Mouse (Mus musculus) layer of hippocampus, postnatal 10 days (tissue): ENCODE results near the gene Dgka. TPM values are rescaled to one million over a fixed set of nuclear protein-coding genes. Genes with fewer than 3 reads are reported as not detected.

Source experiments
- DNase-seq, 2 experiments: peaks; one replicate each; pipeline ENCODE4 v3.0.0; 2021; ENCODE audit warnings: low spot score in 2 of 2
- total RNA-seq, 2 experiments: library from RNA; stranded (reverse); gene quantifications; 2 replicates each; pipeline ENCODE4 v1.2.3; 2021

Dgka gene
- total RNA-seq, 2 experiments from 2014 or later, result 8.0 to 8.2 TPM

- peak; percentile 72 to 86 for DNase-seq
Observed at GRCm38 (mm10) chr10:128673763-128674468, 70.7 kb downstream of the Dgka start, which contains the start of gene Suox. Gene Suox, minus strand, starts transcription at chr10:128674073.

- DNase-seq, result no peak
Observed at GRCm38 (mm10) chr10:128671148-128671547, 73.5 kb downstream of the Dgka start.

Other genes with a start within 250 kb of the Dgka start
- 10 to 100 TPM; 25.5 to 29.3 TPM for gene Myl6b, start 246.2 kb downstream of the Dgka start, total RNA-seq
- gene Esyt1, start 219.0 kb downstream of the Dgka start, total RNA-seq, result 10 to 100 TPM; 10.1 to 11.9 TPM
- 10 to 100 TPM; 12.2 to 14.0 TPM for gene Zc3h10, start 197.1 kb downstream of the Dgka start, total RNA-seq
- 1,000 to 10,000 TPM; 2,468 to 2,532 TPM for gene Rpl41, start 195.6 kb downstream of the Dgka start, total RNA-seq
- 10 to 100 TPM; 83.2 to 87.6 TPM for gene Pa2g4, start 178.9 kb downstream of the Dgka start, total RNA-seq
- gene Erbb3, start 155.2 kb downstream of the Dgka start, total RNA-seq, result under 1 TPM; 0.71 to 0.76 TPM
- gene Rps26, start 118.1 kb downstream of the Dgka start, total RNA-seq, result 100 to 1,000 TPM; 508 to 545 TPM
- 10 to 100 TPM; 17.2 to 17.7 TPM for gene Ikzf4, start 98.9 kb downstream of the Dgka start, total RNA-seq
- gene Suox, start 70.8 kb downstream of the Dgka start, total RNA-seq, result 10 to 100 TPM in 1 of 2 experiments, 1 to 10 TPM in 1; 9.5 to 11.9 TPM
- 100 to 1,000 TPM; 118 to 125 TPM for gene Rab5b, start 48.6 kb downstream of the Dgka start, total RNA-seq
- 1 to 10 TPM in 1 of 2 experiments, under 1 TPM in 1; 0.91 to 1.1 TPM for gene Pmel, start 40.7 kb downstream of the Dgka start, total RNA-seq
- 1 to 10 TPM; 7.9 to 9.6 TPM for gene Cdk2, start 39.8 kb downstream of the Dgka start, total RNA-seq
- 10 to 100 TPM; 34.9 to 35.1 TPM for gene Pym1, start 3.0 kb upstream of the Dgka start, total RNA-seq
- under 1 TPM; 0.53 to 0.89 TPM for gene Mmp19, start 46.1 kb upstream of the Dgka start, total RNA-seq
- gene Dnajc14, start 59.2 kb upstream of the Dgka start, total RNA-seq, result 10 to 100 TPM; 59.9 to 65.7 TPM
- 10 to 100 TPM; 13.9 to 17.6 TPM for gene Tmem198b, start 59.5 kb upstream of the Dgka start, total RNA-seq
- 10 to 100 TPM; 40.9 to 48.2 TPM for gene Sarnp, start 72.5 kb upstream of the Dgka start, total RNA-seq
- gene Ormdl2, start 76.8 kb upstream of the Dgka start, total RNA-seq, result 1 to 10 TPM; 3.7 to 6.0 TPM
- gene Gdf11, start 146.9 kb upstream of the Dgka start, total RNA-seq, result 10 to 100 TPM; 23.1 to 24.0 TPM
- 100 to 1,000 TPM in 1 of 2 experiments, 10 to 100 TPM in 1; 81.7 to 110 TPM for gene Cd63, start 156.1 kb upstream of the Dgka start, total RNA-seq
- gene Rdh5, start 178.0 kb upstream of the Dgka start, total RNA-seq, result 1 to 10 TPM; 5.6 to 6.7 TPM
- gene Bloc1s1, start 179.2 kb upstream of the Dgka start, total RNA-seq, result 100 to 1,000 TPM; 109 to 123 TPM
- gene Itga7, start 189.0 kb upstream of the Dgka start, total RNA-seq, result 10 to 100 TPM; 22.2 to 27.4 TPM
- gene Mettl7b, start 216.1 kb upstream of the Dgka start, total RNA-seq, result not detected
- gene Olfr9, start 244.6 kb upstream of the Dgka start, total RNA-seq, result not detected